Mouse (Mus musculus): ENCODE measurements around the gene Gpr3.

Gene Gpr3

GRCm38 (mm10) chr4:133211751-133212561 lies at the start of gene Gpr3, which contains the start of gene Cd164l2:
Gpr3 (minus strand) TSS chr4:133212536.
Cd164l2 (plus strand) TSS chr4:133212131.
- in situ Hi-C loops (cut with MboI; ENCODE audit: low sequenced_read_pairs), result no loop called here

GRCm38 (mm10) chr4:133261641-133262374 lies 49.5 kb upstream of the Gpr3 start:
- in situ Hi-C loops (cut with MboI; ENCODE audit: low sequenced_read_pairs), result no loop called here

GRCm38 (mm10) chr4:133257798-133258408 lies 45.6 kb upstream of the Gpr3 start:
- in situ Hi-C loops (cut with MboI; ENCODE audit: low sequenced_read_pairs), result no loop called here

- in situ Hi-C loops (cut with MboI; ENCODE audit: low sequenced_read_pairs), result no loop called here
Measured at GRCm38 (mm10) chr4:133257230-133257629, 44.9 kb upstream of the Gpr3 start.

GRCm38 (mm10) chr4:133256820-133257219 lies 44.5 kb upstream of the Gpr3 start:
- in situ Hi-C loops (cut with MboI; ENCODE audit: low sequenced_read_pairs), result no loop called here

- in situ Hi-C loops (cut with MboI; ENCODE audit: low sequenced_read_pairs), result no loop called here
Measured at GRCm38 (mm10) chr4:133255392-133255791, 43.1 kb upstream of the Gpr3 start.

GRCm38 (mm10) chr4:133253412-133253811 lies 41.1 kb upstream of the Gpr3 start:
- in situ Hi-C loops (cut with MboI; ENCODE audit: low sequenced_read_pairs), result no loop called here

GRCm38 (mm10) chr4:133252089-133252488 lies 39.8 kb upstream of the Gpr3 start:
- in situ Hi-C loops (cut with MboI; ENCODE audit: low sequenced_read_pairs), result no loop called here

- in situ Hi-C loops (cut with MboI; ENCODE audit: low sequenced_read_pairs), result no loop called here
Measured at GRCm38 (mm10) chr4:133251214-133251613, 38.9 kb upstream of the Gpr3 start.

- in situ Hi-C loops (cut with MboI; ENCODE audit: low sequenced_read_pairs), result no loop called here
Measured at GRCm38 (mm10) chr4:133250609-133251008, 38.3 kb upstream of the Gpr3 start.

GRCm38 (mm10) chr4:133247806-133248449 lies 35.6 kb upstream of the Gpr3 start:
- in situ Hi-C loops (cut with MboI; ENCODE audit: low sequenced_read_pairs), result no loop called here

GRCm38 (mm10) chr4:133247072-133247471 lies 34.7 kb upstream of the Gpr3 start:
- in situ Hi-C loops (cut with MboI; ENCODE audit: low sequenced_read_pairs), result no loop called here

GRCm38 (mm10) chr4:133244289-133244688 lies 32.0 kb upstream of the Gpr3 start:
- in situ Hi-C loops (cut with MboI; ENCODE audit: low sequenced_read_pairs), result no loop called here

- in situ Hi-C loops (cut with MboI; ENCODE audit: low sequenced_read_pairs), result no loop called here
Measured at GRCm38 (mm10) chr4:133243538-133243937, 31.2 kb upstream of the Gpr3 start.

GRCm38 (mm10) chr4:133242710-133243109 lies 30.4 kb upstream of the Gpr3 start:
- in situ Hi-C loops (cut with MboI; ENCODE audit: low sequenced_read_pairs), result no loop called here

- in situ Hi-C loops (cut with MboI; ENCODE audit: low sequenced_read_pairs), result no loop called here
Measured at GRCm38 (mm10) chr4:133241910-133242309, 29.6 kb upstream of the Gpr3 start.

- in situ Hi-C loops (cut with MboI; ENCODE audit: low sequenced_read_pairs), result no loop called here
Measured at GRCm38 (mm10) chr4:133240934-133241908, 28.9 kb upstream of the Gpr3 start.

- in situ Hi-C loops (cut with MboI; ENCODE audit: low sequenced_read_pairs), result no loop called here
Measured at GRCm38 (mm10) chr4:133240490-133240921, 28.2 kb upstream of the Gpr3 start, which contains the start of gene Map3k6. Map3k6 (plus strand) TSS chr4:133240818.

- in situ Hi-C loops (cut with MboI; ENCODE audit: low sequenced_read_pairs), result no loop called here
Measured at GRCm38 (mm10) chr4:133237911-133238310, 25.6 kb upstream of the Gpr3 start.

GRCm38 (mm10) chr4:133235415-133235814 lies 23.1 kb upstream of the Gpr3 start:
- in situ Hi-C loops (cut with MboI; ENCODE audit: low sequenced_read_pairs), result no loop called here

Measured in CH12F3 (cell line).